Mouse (Mus musculus): ENCODE results near the gene Elf3. TPM values are rescaled to one million over a fixed set of nuclear protein-coding genes. Genes with fewer than 3 reads are reported as not detected.

The Elf3 gene
- under 1 TPM; 0.22 to 0.28 TPM for total RNA-seq (2021)
- long read RNA-seq, experiment 1 = 0 reads
- long read RNA-seq, experiment 2 = 0 reads

DNA sequence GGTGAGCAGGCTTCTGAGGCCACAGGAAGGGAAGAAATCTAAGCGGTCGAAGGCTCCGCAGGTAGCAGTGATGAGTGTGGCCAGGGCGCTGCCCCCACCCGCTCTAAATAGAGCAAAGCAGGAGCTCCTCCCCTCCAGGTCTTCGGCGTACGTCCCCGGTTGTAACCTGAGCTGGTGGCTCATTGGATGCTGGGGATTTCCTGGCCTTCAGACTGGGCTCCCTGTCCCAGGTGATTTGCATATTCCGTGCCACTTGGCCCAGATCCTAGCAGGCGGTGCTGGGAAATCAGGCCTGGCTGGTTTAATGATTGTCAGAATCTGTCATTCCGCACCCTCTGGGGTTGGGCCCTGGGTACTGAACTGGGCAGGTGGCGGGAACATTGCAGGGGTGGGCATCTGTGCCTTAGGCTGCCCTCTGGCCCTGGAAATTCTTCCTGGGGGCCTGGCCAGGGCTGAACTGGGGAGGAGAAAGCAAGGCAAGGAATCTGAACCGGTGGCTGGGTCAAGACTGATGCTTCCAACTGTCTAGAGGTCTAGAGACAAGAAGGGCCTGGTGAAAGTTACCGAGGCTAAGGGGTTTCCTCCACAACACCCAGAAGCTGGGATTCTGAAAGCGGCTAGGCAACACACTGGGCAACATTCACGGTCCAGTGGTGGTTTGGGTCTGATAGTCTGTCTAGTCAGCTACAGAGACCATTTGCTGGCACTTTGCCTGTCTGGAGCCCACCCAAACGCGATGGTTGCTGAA is at the start of gene Elf3:
Gene Elf3 (minus strand): TSS at position 189 of the 748 bp plus-strand sequence.
- TF ChIP-seq CTCF (IDR thresholded peaks at IDR 0.05) = no peak
- Histone ChIP-seq H3K27ac (peak within 1 kb of the TSS; percentile 63), H3K4me3 (peak within 1 kb of the TSS; percentile 57)
- DNase-seq = peak; percentile 65
- intact Hi-C loops (cut with DNase I) = loop anchor here (1.0 to 2.0 kb wide), 2 partner anchors 86 to 110 kb away; no protein-coding TSS in a partner anchor

DNA sequence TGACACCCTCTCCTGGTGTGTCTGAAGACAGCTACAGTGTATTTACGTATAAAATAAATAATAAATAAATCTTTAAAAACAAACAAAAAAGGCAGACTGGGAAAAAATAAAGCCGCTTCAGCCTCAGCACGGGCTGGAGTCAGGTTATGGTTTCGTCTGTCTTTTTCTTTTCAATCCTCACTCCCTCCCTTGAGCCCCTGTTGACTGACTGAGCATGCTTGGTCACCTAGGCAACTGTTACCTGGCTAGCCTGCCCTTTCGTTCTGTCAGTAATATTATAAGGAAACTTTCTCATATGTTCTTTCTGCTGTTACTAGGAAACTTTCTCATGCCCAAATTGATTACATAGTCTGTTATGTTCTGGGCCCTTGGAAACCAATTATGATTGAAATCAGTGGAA is 32.5 kb upstream of the Elf3 start:
- DNase-seq = no peak
- no peak overlapping the region for H3K4me3 ChIP-seq
- intact Hi-C loops (cut with DNase I) = no loop called here
- TF ChIP-seq CTCF (IDR thresholded peaks at IDR 0.05) = no peak
- H3K27ac ChIP-seq = no peak overlapping the region

DNA sequence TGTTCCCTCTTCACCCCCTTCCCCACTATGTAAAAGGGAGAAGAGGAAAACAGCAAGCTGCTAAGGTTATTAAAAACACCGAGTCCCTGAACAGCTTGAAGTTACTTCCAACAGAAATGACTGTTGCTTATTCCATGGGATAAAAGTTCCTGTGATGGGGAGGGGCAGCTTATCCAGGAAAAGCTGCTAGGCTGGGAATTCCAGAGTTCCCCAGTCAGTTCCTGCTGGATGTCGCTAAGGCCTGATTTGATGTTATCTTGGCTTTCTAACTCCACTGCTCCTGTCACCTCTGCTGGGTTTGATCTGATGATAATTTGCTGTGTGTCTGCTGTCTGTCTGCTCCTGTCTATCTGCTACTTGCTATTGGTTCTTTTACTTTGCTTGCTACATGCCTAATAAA is 27.9 kb upstream of the Elf3 start:
- no peak for DNase-seq
- Histone ChIP-seq H3K4me3 (no peak overlapping the region), H3K27ac (peak overlapping the region; percentile 46)
- TF ChIP-seq CTCF (IDR thresholded peaks at IDR 0.05) = no peak
- intact Hi-C loops (cut with DNase I) = no loop called here

DNA sequence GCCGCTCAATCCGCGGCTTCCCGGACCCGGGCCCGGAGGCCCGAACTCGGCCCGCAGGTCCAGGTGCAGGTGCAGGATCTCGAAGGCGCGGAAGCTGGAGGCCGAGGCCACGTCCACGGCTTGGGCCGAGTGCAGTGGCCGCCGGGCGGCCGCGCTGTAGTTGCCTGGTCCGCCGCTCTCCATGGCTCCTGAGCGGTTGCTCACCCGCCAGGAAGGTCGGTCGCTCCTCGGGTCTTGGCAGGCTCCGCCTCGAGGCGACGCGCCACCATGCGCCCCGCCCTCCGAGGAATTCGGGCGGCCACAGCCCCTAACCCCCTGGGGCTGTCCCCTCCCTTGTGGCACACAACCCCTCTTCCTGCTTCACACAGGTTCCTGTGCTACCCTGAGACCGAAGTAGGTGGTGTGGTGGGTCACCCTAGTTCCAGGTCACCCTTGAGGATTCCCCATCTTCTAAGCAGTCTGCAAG is 25.5 kb upstream of the Elf3 start, which contains the start of gene Rnpep:
Gene Rnpep (minus strand): TSS at position 259 of the 466 bp plus-strand sequence.
- Histone ChIP-seq H3K27ac (peak within 1 kb of the TSS; percentile 91), H3K4me3 (peak within 1 kb of the TSS; percentile 84)
- no peak for TF ChIP-seq CTCF (IDR thresholded peaks at IDR 0.05)
- intact Hi-C loops (cut with DNase I) = loop anchor here (5.0 kb wide), 2 partner anchors 33 to 83 kb away; no protein-coding TSS in a partner anchor
- DNase-seq = peak; percentile 84

DNA sequence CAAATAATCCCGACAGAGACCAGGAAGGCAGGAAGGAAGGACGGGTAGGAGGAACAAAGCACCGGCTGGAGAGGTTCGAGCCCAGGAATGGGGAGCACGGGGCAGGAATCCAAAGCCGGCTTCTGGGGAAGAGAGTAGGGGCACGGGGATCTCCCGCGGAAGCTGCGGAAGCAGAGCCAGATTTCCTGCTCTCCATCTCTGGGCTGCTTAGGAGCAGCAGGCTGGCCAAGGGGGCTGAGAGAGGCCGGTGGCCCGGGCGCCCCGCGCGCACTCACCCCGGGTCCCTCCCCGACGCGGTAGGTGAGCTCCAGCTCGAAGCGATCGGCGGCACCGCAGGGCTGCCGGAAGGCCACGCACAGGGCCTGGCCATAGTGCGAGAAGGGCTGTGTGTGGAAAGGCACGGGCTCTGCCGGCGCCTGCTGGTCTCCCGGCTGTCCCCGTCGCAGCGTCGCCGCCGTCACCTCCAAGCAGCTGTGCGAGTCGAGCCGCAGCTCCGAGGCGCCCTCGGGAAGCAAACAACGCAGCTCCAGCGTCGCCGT is 25.0 kb upstream of the Elf3 start:
- peak overlapping the region; percentile 91 for H3K27ac ChIP-seq
- intact Hi-C loops (cut with DNase I) = loop anchor here (5.0 kb wide), 2 partner anchors 34 to 84 kb away; no protein-coding TSS in a partner anchor
- TF ChIP-seq CTCF (IDR thresholded peaks at IDR 0.05) = no peak
- peak overlapping the region; percentile 84 for H3K4me3 ChIP-seq
- DNase-seq = no peak

DNA sequence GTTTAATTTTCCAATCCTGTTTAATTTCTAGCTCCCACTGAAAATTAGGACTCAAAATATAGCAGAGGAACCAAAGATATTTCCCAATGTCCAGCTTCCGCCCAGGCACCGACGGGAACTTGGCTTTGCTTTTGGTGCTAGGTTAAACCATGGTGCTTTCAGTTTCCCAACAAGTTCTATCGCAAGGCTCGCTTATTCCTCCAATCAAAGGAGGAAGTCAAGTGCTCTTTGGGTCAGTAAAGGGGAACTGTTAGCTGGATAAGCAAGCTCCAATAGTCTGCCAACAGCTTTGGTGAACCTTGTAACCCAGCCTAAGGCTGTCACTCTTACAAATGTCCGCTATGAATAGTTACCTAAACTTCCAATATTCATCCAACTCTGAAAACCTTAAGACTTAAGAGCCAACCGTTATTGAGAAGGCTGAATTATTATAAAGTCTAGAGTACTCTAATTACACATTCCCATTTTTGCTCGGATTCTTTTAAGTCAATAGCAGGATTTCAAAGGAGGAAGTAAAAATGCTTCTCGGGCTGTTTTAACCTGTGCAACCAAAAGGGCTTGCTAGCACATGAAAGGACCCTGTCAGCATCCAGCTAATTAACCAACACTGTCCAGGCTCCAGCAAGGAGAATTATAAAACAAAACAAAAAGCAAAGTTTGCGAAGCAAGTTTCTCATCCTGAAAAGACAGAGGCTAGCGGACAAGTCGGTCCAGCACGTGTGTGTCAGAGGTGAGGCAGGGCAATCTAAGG is 24.3 kb upstream of the Elf3 start:
- intact Hi-C loops (cut with DNase I) = loop anchor here (5.0 kb wide), 2 partner anchors 35 to 85 kb away; no protein-coding TSS in a partner anchor

DNA sequence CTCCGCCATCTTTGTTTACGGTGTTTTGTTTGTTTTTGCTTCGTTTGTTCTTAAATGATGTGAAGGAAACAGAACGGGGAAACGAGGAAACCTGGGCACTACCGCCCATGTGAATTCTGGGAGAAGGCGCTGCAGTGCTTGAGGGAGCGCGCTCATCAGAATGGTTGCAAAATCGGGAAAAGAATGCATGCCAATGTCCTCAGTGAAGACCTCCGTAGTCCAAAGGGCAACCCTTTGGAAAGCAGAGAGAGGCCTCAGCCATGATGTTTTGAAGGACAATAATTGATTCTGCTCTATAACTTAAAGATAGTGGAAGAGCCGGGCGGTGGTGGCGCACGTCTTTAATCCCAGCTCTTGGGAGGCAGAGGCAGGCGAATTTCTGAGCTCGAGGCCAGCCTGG is 23.5 kb upstream of the Elf3 start:
- DNase-seq = no peak
- Histone ChIP-seq H3K4me3 (peak overlapping the region; percentile 84; the same call in 1 of the 2 replicates), H3K27ac (no peak overlapping the region)
- intact Hi-C loops (cut with DNase I) = loop anchor here (5.0 kb wide), 2 partner anchors 35 to 85 kb away; no protein-coding TSS in a partner anchor
- TF ChIP-seq CTCF (IDR thresholded peaks at IDR 0.05) = no peak

More for the DNA sequence above, 24.3 kb upstream of the Elf3 start:
- H3K27ac ChIP-seq = peak overlapping the region; percentile 91
- peak overlapping the region; percentile 84 for H3K4me3 ChIP-seq
- DNase-seq = peak; percentile 40
- TF ChIP-seq CTCF (IDR thresholded peaks at IDR 0.05) = no peak

DNA sequence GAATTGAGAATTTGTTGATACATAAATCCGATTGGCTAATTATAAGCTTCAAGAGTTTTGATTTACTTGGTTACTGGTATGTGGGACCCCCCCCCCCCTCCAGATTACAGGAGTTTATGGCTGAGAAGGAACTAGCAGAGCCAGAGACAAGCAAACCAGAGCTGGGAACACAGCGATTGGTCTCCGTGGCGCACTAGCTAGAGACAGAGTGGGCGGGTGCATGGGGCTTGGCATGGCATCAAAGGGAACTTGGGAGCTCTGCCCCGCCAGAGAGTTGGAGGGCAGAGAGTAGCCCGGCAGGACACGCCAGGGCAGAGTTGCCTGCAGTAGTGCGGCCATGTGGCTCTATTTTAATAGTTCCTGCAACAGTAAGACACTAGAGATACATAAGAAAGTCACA is 22.3 kb upstream of the Elf3 start:
- TF ChIP-seq CTCF (IDR thresholded peaks at IDR 0.05) = no peak
- DNase-seq = peak; percentile 90
- H3K27ac ChIP-seq = peak overlapping the region; percentile 46; the same call in 1 of the 2 replicates
- intact Hi-C loops (cut with DNase I) = loop anchor here (5.0 kb wide), 2 partner anchors 37 to 87 kb away; no protein-coding TSS in a partner anchor
- H3K4me3 ChIP-seq = peak overlapping the region; percentile 13; the same call in 1 of the 2 replicates

DNA sequence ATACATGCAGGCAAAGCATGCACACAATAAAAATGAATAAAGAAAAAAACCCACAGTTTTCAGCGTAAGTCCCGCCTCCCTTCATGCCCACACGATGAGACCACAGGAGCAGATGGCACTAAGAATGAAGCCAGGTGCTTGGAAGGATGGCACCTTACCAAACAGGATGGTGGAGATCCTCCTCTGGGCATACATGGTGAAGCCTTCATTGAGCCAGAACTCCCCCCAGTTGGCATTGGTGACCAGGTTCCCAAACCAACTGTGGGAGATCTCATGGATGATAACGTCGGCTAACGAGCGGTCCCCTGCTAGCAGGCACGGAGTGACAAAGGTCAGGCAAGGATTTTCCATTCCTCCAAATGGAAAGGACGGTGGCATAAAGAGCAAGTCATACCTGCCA is 13.0 kb upstream of the Elf3 start:
- intact Hi-C loops (cut with DNase I) = no loop called here
- H3K4me3 ChIP-seq = no peak overlapping the region
- H3K27ac ChIP-seq = no peak overlapping the region
- no peak for DNase-seq
- no peak for TF ChIP-seq CTCF (IDR thresholded peaks at IDR 0.05)

DNA sequence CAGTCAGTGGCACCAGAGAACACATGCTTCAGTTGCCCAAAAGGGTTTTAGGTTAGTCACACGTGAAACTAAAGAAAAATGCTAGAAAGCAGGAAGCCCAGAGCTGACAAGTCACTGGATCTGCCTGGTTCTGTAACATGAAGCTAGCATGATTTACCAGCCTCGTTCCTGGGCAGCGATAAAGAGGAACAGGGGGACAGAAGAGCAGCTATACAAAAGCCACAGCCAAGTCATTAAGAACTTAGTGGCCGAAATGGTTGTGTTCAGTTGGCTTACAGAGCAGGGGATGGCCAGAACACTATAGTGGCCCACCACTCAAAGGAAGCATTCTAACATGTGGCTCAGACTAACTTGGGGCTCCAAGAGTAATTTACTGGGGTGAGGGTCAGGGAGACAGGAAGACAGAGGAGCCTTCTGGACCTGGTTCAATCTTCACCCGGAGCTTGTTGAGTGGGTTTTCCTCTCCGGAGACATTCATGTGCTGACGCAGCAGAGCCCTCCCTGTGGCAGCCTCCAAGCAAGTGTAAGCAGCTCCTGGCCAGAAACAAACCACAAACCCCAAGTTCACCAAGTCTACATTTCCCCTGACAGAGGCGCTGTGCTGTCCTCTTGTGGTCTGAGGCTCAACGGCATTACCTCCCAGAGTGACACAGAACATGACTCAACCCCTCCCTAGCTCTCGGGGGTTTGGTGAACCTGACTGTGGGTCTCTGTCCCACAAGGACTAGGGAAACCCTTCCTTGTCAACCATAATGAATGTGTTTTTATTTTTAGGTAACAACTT is 9.5 kb upstream of the Elf3 start:
- no peak; the same call in 1 of the 2 replicates for TF ChIP-seq CTCF (IDR thresholded peaks at IDR 0.05)
- no peak overlapping the region for H3K27ac ChIP-seq
- no peak overlapping the region for H3K4me3 ChIP-seq
- DNase-seq = no peak
- intact Hi-C loops (cut with DNase I) = no loop called here

DNA sequence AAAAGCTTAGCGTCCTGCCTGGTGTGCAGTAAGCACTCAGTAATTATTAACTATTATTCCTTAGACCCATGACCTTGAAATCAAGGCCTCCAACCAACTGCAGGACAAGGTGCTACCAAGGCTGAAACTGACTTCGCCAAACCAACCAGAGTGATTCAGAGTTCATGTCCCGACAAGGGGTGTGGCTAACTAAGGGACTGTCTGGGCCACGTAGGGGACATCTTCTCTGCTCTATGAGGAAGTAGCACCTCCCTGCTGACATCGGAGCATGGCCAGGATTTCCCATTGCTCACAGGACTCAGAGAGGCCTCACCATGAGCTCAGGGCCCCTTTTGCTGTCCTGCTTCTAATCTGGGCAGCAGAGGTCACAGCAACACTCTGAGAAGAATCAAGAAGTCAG is 7.5 kb upstream of the Elf3 start:
- Histone ChIP-seq H3K4me3 (no peak overlapping the region), H3K27ac (no peak overlapping the region)
- intact Hi-C loops (cut with DNase I) = no loop called here
- TF ChIP-seq CTCF (IDR thresholded peaks at IDR 0.05) = no peak
- DNase-seq = no peak

DNA sequence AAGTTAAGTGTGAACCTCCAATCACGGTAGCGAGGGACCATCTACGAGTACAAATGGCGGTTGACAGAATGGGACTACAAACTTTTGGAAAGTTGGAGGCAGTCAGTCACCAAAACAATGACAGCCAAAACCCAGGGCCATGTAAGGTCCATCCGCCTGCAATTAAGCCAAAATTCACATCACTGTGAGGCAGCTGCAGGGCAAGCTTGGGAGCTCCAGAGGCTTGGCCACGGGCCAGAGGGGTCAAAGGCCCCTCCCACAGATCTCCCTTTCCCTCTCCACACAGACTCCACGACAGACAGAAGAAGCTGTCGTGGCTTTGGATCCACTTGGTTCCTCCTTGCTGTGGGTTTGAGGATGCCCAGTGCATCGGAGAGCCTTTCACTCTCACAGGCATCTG is 4.9 kb upstream of the Elf3 start:
- Histone ChIP-seq H3K4me3 (no peak overlapping the region), H3K27ac (no peak overlapping the region)
- TF ChIP-seq CTCF (IDR thresholded peaks at IDR 0.05) = no peak
- intact Hi-C loops (cut with DNase I) = no loop called here
- DNase-seq = no peak

All from gastrocnemius, adult 2 months (tissue).